ENCODE assay signal across 8 mouse cellular contexts in the genomic region with DNA sequence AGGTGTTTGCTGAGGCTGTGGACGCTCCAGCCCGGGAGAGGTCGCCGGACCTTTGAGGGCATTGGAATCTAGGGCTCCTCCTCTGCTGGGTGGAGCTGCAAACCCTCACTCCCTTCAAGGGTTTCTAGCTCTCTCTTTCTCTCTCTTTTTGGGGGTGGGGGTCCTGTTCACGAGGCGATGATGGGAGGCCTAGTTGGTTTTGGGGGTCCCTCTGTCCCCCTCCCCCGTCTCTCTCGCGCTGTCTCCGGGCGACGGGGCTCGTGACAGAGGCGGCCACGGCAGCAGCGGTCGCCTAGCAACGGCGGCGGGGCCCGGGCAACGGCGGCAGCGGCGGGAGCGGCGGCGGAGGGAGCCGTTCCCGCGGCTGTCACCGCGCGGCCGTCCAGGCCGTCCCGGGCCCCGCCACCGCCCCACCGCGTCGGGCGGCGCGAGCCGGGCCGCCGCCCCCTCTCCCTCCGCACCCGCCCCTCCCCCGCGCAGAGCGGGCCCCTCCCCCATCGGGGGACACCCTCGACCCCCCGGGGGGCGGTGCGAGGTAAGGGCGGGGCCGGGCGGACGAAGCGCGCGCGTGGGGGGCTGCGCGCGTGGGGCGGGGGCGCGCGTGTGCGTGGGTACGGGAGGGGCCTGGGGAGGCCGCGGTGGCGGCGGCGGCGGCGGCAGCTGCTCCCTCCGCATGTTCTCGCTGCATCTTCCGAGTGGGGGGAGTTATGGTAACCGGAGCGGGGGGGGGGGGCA. TPM values are rescaled to one million over a fixed set of nuclear protein-coding genes. Genes with fewer than 3 reads are reported as not detected.
DNase-seq lines count a peak whose midpoint lies in the region; ATAC-seq and TF ChIP-seq lines count a peak whose summit lies in the region.

No protein-coding gene starts in this region.

- H3K36me3 ChIP-seq in hindbrain, embryonic 13.5 days = peaks cover 4% of the 10 kb centered on the region; the same call in 1 of the 2 replicates
- peaks cover 6% of the 10 kb centered on the region; the same call in 1 of the 2 replicates for H3K36me3 ChIP-seq in limb, embryonic 12.5 days
- no peaks in the 10 kb centered on the region for H3K36me3 ChIP-seq in midbrain, embryonic 14.5 days (ENCODE audit: control insufficient read depth, insufficient read depth, low read length)

- H3K4me1 ChIP-seq in embryonic fibroblast, embryonic 13.5 days (ENCODE audit: control insufficient read depth, insufficient read depth, low read length) = peaks cover 20% of the 10 kb centered on the region
- H3K4me1 ChIP-seq in hindbrain, embryonic 13.5 days (replicated peaks) = peaks cover 86% of the 10 kb centered on the region
- peaks cover 71% of the 10 kb centered on the region for H3K4me1 ChIP-seq in limb, embryonic 12.5 days (replicated peaks)
- H3K4me1 ChIP-seq in midbrain, embryonic 14.5 days (ENCODE audit: control insufficient read depth, insufficient read depth, low read length) = peaks cover 67% of the 10 kb centered on the region

- no peak for ATAC-seq in hindbrain, embryonic 13.5 days (ENCODE audit: low FRiP score)
- no peak for ATAC-seq in limb, embryonic 12.5 days (ENCODE audit: insufficient number of reproducible peaks, insufficient read depth, low FRiP score, low TSS enrichment, low read depth)
- peak; percentile 11; the same call in 1 of the 2 replicates for ATAC-seq in midbrain, embryonic 14.5 days (ENCODE audit: low FRiP score, low TSS enrichment)

- peak; percentile 66 to 71 for DNase-seq in left cerebral cortex, adult 2 months (ENCODE audit: extremely low spot score in 1 of 2, low spot score in 2 of 2)
- DNase-seq in left cerebral cortex, adult 11 months (ENCODE audit: low spot score) = no peak
- peak; percentile 81 for DNase-seq in adrenal gland, adult 2 months
- DNase-seq in midbrain, embryonic 14.5 days = peak; percentile 82
- peak; percentile 22 to 60 for DNase-seq in urinary bladder, postnatal 4 days (ENCODE audit: low spot score in 2 of 2)

- 3% methylated on average over 15 of the region's 87 CpGs for WGBS in hindbrain, embryonic 13.5 days
- under 1% methylated on average over 26 of the region's 87 CpGs for WGBS in limb, embryonic 12.5 days
- WGBS in midbrain, embryonic 14.5 days = under 1% methylated on average over 56 of the region's 87 CpGs

- intact Hi-C loops in left cerebral cortex, adult 2 months (cut with DNase I) = loop anchor here (5.0 kb wide), 1 partner anchor 64 kb away; no protein-coding TSS in a partner anchor

- peak overlapping the region; percentile 75 for H3K4me3 ChIP-seq in left cerebral cortex, adult 2 months
- H3K4me3 ChIP-seq in embryonic fibroblast, embryonic 13.5 days (ENCODE audit: insufficient read depth, low read length) = peak overlapping the region; percentile 84
- H3K4me3 ChIP-seq in hindbrain, embryonic 13.5 days = peak overlapping the region; percentile 69
- H3K4me3 ChIP-seq in limb, embryonic 12.5 days (replicated peaks) = peak overlapping the region; percentile 85
- H3K4me3 ChIP-seq in midbrain, embryonic 14.5 days (replicated peaks; ENCODE audit: low read depth, low read length) = peak overlapping the region; percentile 69

- TF ChIP-seq CTCF in left cerebral cortex, adult 2 months (IDR thresholded peaks at IDR 0.05) = no peak
- TF ChIP-seq CTCF in embryonic fibroblast, embryonic 13.5 days (IDR thresholded peaks at IDR 0.05; ENCODE audit: borderline replicate concordance, insufficient read depth, low read length) = no peak

- H3K27me3 ChIP-seq in hindbrain, embryonic 13.5 days = no peaks in the 10 kb centered on the region
- no peaks in the 10 kb centered on the region; the same call in 1 of the 2 replicates for H3K27me3 ChIP-seq in limb, embryonic 12.5 days
- H3K27me3 ChIP-seq in midbrain, embryonic 14.5 days (ENCODE audit: control insufficient read depth, insufficient read depth, low read length) = no peaks in the 10 kb centered on the region

- H3K4me2 ChIP-seq in hindbrain, embryonic 13.5 days = peak overlapping the region; percentile 85
- H3K4me2 ChIP-seq in limb, embryonic 12.5 days = peak overlapping the region; percentile 98
- H3K4me2 ChIP-seq in midbrain, embryonic 14.5 days (ENCODE audit: low read length) = peak overlapping the region; percentile 92

- 0 out of 2 replicates have a peak, but pooled peaks have one; percentile 13 for TF ChIP-seq POLR2A in embryonic fibroblast, embryonic 13.5 days (IDR thresholded peaks at IDR 0.05; ENCODE audit: low read depth, low read length)

- H3K9ac ChIP-seq in hindbrain, embryonic 13.5 days = peak overlapping the region; percentile 89
- peak overlapping the region; percentile 87 for H3K9ac ChIP-seq in limb, embryonic 12.5 days (replicated peaks)
- peak overlapping the region; percentile 90 for H3K9ac ChIP-seq in midbrain, embryonic 14.5 days (replicated peaks; ENCODE audit: low read length)

- peak overlapping the region; percentile 97 for H3K27ac ChIP-seq in left cerebral cortex, adult 2 months
- H3K27ac ChIP-seq in embryonic fibroblast, embryonic 13.5 days (ENCODE audit: insufficient read depth, low read length) = peak overlapping the region; percentile 45; the same call in 1 of the 2 replicates
- H3K27ac ChIP-seq in hindbrain, embryonic 13.5 days = peak overlapping the region; percentile 95
- H3K27ac ChIP-seq in limb, embryonic 12.5 days = peak overlapping the region; percentile 81
- H3K27ac ChIP-seq in midbrain, embryonic 14.5 days (replicated peaks; ENCODE audit: low read depth, low read length) = peak overlapping the region; percentile 93

- no peaks in the 10 kb centered on the region for H3K9me3 ChIP-seq in hindbrain, embryonic 13.5 days
- no peaks in the 10 kb centered on the region for H3K9me3 ChIP-seq in limb, embryonic 12.5 days
- no peaks in the 10 kb centered on the region for H3K9me3 ChIP-seq in midbrain, embryonic 14.5 days (ENCODE audit: control insufficient read depth, low read length)

RNA-seq across cellular contexts. Expression of a gene that starts 7.4 kb away (rescaled TPM):
- total RNA-seq in left cerebral cortex, adult 2 months (2021) = 100 to 1,000 TPM; 452 to 471 TPM
- 10 to 100 TPM; 14.3 to 21.8 TPM for total RNA-seq in adrenal gland, adult 2 months (2021)
- 51.6 and 56.0 TPM in 2 replicates for polyA plus RNA-seq in adrenal gland, adult 2 months (2012; rRNA removed)
- 52.2 and 58.4 TPM in 2 replicates for polyA plus RNA-seq in embryonic fibroblast, embryonic 13.5 days (2011; ENCODE audit: insufficient read length, low read depth, missing spikeins)
- 4.6 and 5.9 TPM in 2 replicates for polyA plus RNA-seq in hindbrain, embryonic 13.5 days (2015; fragmentation: Nextera tagmentation; extraction: Ambion mirVana)
- 3.4 and 4.0 TPM in 2 replicates for polyA plus RNA-seq in limb, embryonic 12.5 days (2016; fragmentation: Nextera tagmentation; extraction: Ambion mirVana)
- polyA plus RNA-seq in midbrain, embryonic 14.5 days (2014; fragmentation: Nextera tagmentation; extraction: Ambion mirVana) = 5.5 and 9.7 TPM in 2 replicates

RNA-seq across cellular contexts. Expression of a gene that starts 9.1 kb away (rescaled TPM):
- 100 to 1,000 TPM; 103 to 110 TPM for total RNA-seq in left cerebral cortex, adult 2 months (2021)
- 100 to 1,000 TPM; 145 to 164 TPM for total RNA-seq in adrenal gland, adult 2 months (2021)
- polyA plus RNA-seq in adrenal gland, adult 2 months (2012; rRNA removed) = 378 and 381 TPM in 2 replicates
- polyA plus RNA-seq in embryonic fibroblast, embryonic 13.5 days (2011; ENCODE audit: insufficient read length, low read depth, missing spikeins) = 80.0 and 90.5 TPM in 2 replicates
- polyA plus RNA-seq in hindbrain, embryonic 13.5 days (2015; fragmentation: Nextera tagmentation; extraction: Ambion mirVana) = 133 and 148 TPM in 2 replicates
- 173 and 188 TPM in 2 replicates for polyA plus RNA-seq in limb, embryonic 12.5 days (2016; fragmentation: Nextera tagmentation; extraction: Ambion mirVana)
- 99.2 and 108 TPM in 2 replicates for polyA plus RNA-seq in midbrain, embryonic 14.5 days (2014; fragmentation: Nextera tagmentation; extraction: Ambion mirVana)

RNA-seq across cellular contexts. Expression of a gene that starts 15.6 kb away (rescaled TPM):
- total RNA-seq in left cerebral cortex, adult 2 months (2021) = 10 to 100 TPM; 33.8 to 39.5 TPM
- 10 to 100 TPM; 35.2 to 36.4 TPM for total RNA-seq in adrenal gland, adult 2 months (2021)
- 202 and 271 TPM in 2 replicates for polyA plus RNA-seq in adrenal gland, adult 2 months (2012; rRNA removed)
- polyA plus RNA-seq in embryonic fibroblast, embryonic 13.5 days (2011; ENCODE audit: insufficient read length, low read depth, missing spikeins) = 10.9 and 12.0 TPM in 2 replicates
- polyA plus RNA-seq in hindbrain, embryonic 13.5 days (2015; fragmentation: Nextera tagmentation; extraction: Ambion mirVana) = 17.9 and 19.2 TPM in 2 replicates
- polyA plus RNA-seq in limb, embryonic 12.5 days (2016; fragmentation: Nextera tagmentation; extraction: Ambion mirVana) = 10.7 and 12.5 TPM in 2 replicates
- polyA plus RNA-seq in midbrain, embryonic 14.5 days (2014; fragmentation: Nextera tagmentation; extraction: Ambion mirVana) = 18.2 and 24.0 TPM in 2 replicates

RNA-seq across cellular contexts. Expression of a gene that starts 24.5 kb away (rescaled TPM):
- 10 to 100 TPM; 16.3 to 18.3 TPM for total RNA-seq in left cerebral cortex, adult 2 months (2021)
- total RNA-seq in adrenal gland, adult 2 months (2021) = 1 to 10 TPM; 4.6 to 8.7 TPM
- polyA plus RNA-seq in adrenal gland, adult 2 months (2012; rRNA removed) = 6.9 and 7.1 TPM in 2 replicates
- 7.3 and 8.6 TPM in 2 replicates for polyA plus RNA-seq in embryonic fibroblast, embryonic 13.5 days (2011; ENCODE audit: insufficient read length, low read depth, missing spikeins)
- polyA plus RNA-seq in hindbrain, embryonic 13.5 days (2015; fragmentation: Nextera tagmentation; extraction: Ambion mirVana) = 17.8 and 18.0 TPM in 2 replicates
- 15.8 and 17.8 TPM in 2 replicates for polyA plus RNA-seq in limb, embryonic 12.5 days (2016; fragmentation: Nextera tagmentation; extraction: Ambion mirVana)
- 8.7 and 11.3 TPM in 2 replicates for polyA plus RNA-seq in midbrain, embryonic 14.5 days (2014; fragmentation: Nextera tagmentation; extraction: Ambion mirVana)

RNA-seq across cellular contexts. Expression of a gene that starts 31.6 kb away (rescaled TPM):
- 1 to 10 TPM; 3.3 to 4.6 TPM for total RNA-seq in left cerebral cortex, adult 2 months (2021)
- 1 to 10 TPM; 1.0 to 1.3 TPM for total RNA-seq in adrenal gland, adult 2 months (2021)
- 1.2 and 2.1 TPM in 2 replicates for polyA plus RNA-seq in adrenal gland, adult 2 months (2012; rRNA removed)
- 6.6 and 7.2 TPM in 2 replicates for polyA plus RNA-seq in embryonic fibroblast, embryonic 13.5 days (2011; ENCODE audit: insufficient read length, low read depth, missing spikeins)
- polyA plus RNA-seq in hindbrain, embryonic 13.5 days (2015; fragmentation: Nextera tagmentation; extraction: Ambion mirVana) = 3.6 and 4.5 TPM in 2 replicates
- polyA plus RNA-seq in limb, embryonic 12.5 days (2016; fragmentation: Nextera tagmentation; extraction: Ambion mirVana) = 9.5 and 10.5 TPM in 2 replicates
- polyA plus RNA-seq in midbrain, embryonic 14.5 days (2014; fragmentation: Nextera tagmentation; extraction: Ambion mirVana) = 1.2 and 2.3 TPM in 2 replicates

Comparison
In these comparisons a context has a peak if more than half of its experiments do, and no peak if none do; other contexts are left out.
1. H3K27ac ChIP-seq: peak in every context shown above with its lines; median percentile 97 in left cerebral cortex, adult 2 months; 95 in hindbrain, embryonic 13.5 days; 93 in midbrain, embryonic 14.5 days; 81 in limb, embryonic 12.5 days; 45 in embryonic fibroblast, embryonic 13.5 days.